Mouse (Mus musculus): ENCODE measurements around the gene Psmb4. TPM values are rescaled to one million over a fixed set of nuclear protein-coding genes. Genes with fewer than 3 reads are reported as not detected.
A peak's percentile ranks its signal among the peaks of the same experiment; 100 is the strongest.

Gene Psmb4
- total and polyA plus RNA-seq, 2 experiments from 2014 or later = 274 to 302 TPM

GRCm38 (mm10) chr3:94839101-94839500, 47.7 kb downstream of the Psmb4 start:
- H3K9ac ChIP-seq (replicated peaks; ENCODE audit: low read depth, low read length) = peak overlapping the region; percentile 93
- no peak for DNase-seq (ENCODE audit: low spot score)
- peak overlapping the region; percentile 96; the same call in 1 of the 2 replicates for H3K27ac ChIP-seq (ENCODE audit: low read depth)
- WGBS = 54% methylated on average over 5 of the region's 5 CpGs
- no peak for TF ChIP-seq EP300 (IDR thresholded peaks at IDR 0.05; ENCODE audit: low read depth)
- TF ChIP-seq CTCF (IDR thresholded peaks at IDR 0.05; ENCODE audit: low read depth) = no peak
- no peaks in the 10 kb centered on the region for H3K36me3 ChIP-seq (replicated peaks; ENCODE audit: control insufficient read depth, insufficient read depth, low read length)
- no peaks in the 10 kb centered on the region for H3K27me3 ChIP-seq (ENCODE audit: control insufficient read depth, insufficient read depth, low read length)
- H3K4me1 ChIP-seq (ENCODE audit: control insufficient read depth, insufficient read depth) = peaks cover 7% of the 10 kb centered on the region
- peak overlapping the region; percentile 77 for H3K4me2 ChIP-seq (ENCODE audit: low read depth, low read length)
- no peaks in the 10 kb centered on the region for H3K9me3 ChIP-seq (replicated peaks; ENCODE audit: control insufficient read depth, low read length)
- ATAC-seq (ENCODE audit: insufficient read depth, low read depth) = no peak
- peak overlapping the region; percentile 74 for H3K4me3 ChIP-seq (ENCODE audit: low read depth, low read length)

DNA sequence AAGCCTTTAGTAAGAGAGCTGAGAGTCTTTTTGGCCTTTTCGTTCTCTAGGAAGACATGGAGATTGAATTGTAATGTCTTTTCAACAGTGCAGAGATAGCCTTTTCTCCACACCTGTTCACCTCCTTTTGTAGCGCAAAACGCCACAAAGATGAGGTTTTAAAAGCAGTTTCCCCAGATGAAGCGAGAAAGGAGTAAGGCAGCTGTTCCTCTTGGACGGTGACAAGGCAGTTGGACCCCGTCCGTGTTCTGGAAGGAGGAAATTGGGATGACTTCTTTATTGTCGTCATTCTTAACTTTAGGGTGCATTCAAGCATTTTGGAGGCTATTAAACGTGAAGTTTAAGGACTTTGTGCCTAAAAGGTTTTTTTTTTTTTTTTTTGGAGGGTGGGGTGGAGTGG, 48.1 kb downstream of the Psmb4 start:
- H3K4me2 ChIP-seq (ENCODE audit: low read depth, low read length) = peak overlapping the region; percentile 77
- H3K27ac ChIP-seq (ENCODE audit: low read depth) = peak overlapping the region; percentile 96
- ATAC-seq (ENCODE audit: insufficient read depth, low read depth) (no peak), DNase-seq (ENCODE audit: low spot score) (no peak)
- peak overlapping the region; percentile 93 for H3K9ac ChIP-seq (replicated peaks; ENCODE audit: low read depth, low read length)
- no peaks in the 10 kb centered on the region for H3K9me3 ChIP-seq (replicated peaks; ENCODE audit: control insufficient read depth, low read length)
- H3K27me3 ChIP-seq (ENCODE audit: control insufficient read depth, insufficient read depth, low read length) = no peaks in the 10 kb centered on the region
- TF ChIP-seq CTCF (IDR thresholded peaks at IDR 0.05; ENCODE audit: low read depth) (no peak), EP300 (IDR thresholded peaks at IDR 0.05; ENCODE audit: low read depth) (no peak)
- peaks cover 7% of the 10 kb centered on the region for H3K4me1 ChIP-seq (ENCODE audit: control insufficient read depth, insufficient read depth)
- H3K36me3 ChIP-seq (replicated peaks; ENCODE audit: control insufficient read depth, insufficient read depth, low read length) = no peaks in the 10 kb centered on the region
- H3K4me3 ChIP-seq (ENCODE audit: low read depth, low read length) = peak overlapping the region; percentile 74
- WGBS = 13% methylated on average over 9 of the region's 9 CpGs

- WGBS = 0% methylated on average over 52 of the region's 62 CpGs
Observed at GRCm38 (mm10) chr3:94837959-94838496, 48.7 kb downstream of the Psmb4 start.

GRCm38 (mm10) chr3:94837183-94837890, 49.4 kb downstream of the Psmb4 start, which contains the start of gene Pogz:
Gene Pogz (plus strand): TSS chr3:94837567.
- Histone ChIP-seq H3K9me3 (replicated peaks; ENCODE audit: control insufficient read depth, low read length) (no peaks in the 10 kb centered on the region), H3K36me3 (replicated peaks; ENCODE audit: control insufficient read depth, insufficient read depth, low read length) (no peaks in the 10 kb centered on the region), H3K9ac (replicated peaks; ENCODE audit: low read depth, low read length) (peak within 1 kb of the TSS; percentile 93), H3K27ac (ENCODE audit: low read depth) (peak within 1 kb of the TSS; percentile 96), H3K27me3 (ENCODE audit: control insufficient read depth, insufficient read depth, low read length) (no peaks in the 10 kb centered on the region), H3K4me2 (ENCODE audit: low read depth, low read length) (peak within 1 kb of the TSS; percentile 77), H3K4me3 (ENCODE audit: low read depth, low read length) (peak within 1 kb of the TSS; percentile 74), H3K4me1 (ENCODE audit: control insufficient read depth, insufficient read depth) (peaks cover 7% of the 10 kb centered on the region)
- DNase-seq (ENCODE audit: low spot score) (peak; percentile 99), ATAC-seq (ENCODE audit: insufficient read depth, low read depth) (peak; percentile 94)
- under 1% methylated on average over 39 of the region's 57 CpGs for WGBS
- TF ChIP-seq EP300 (IDR thresholded peaks at IDR 0.05; ENCODE audit: low read depth) (0 out of 2 replicates have a peak, but pooled peaks have one; percentile 13), CTCF (IDR thresholded peaks at IDR 0.05; ENCODE audit: low read depth) (no peak)

More at GRCm38 (mm10) chr3:94837959-94838496, 48.7 kb downstream of the Psmb4 start:
- Histone ChIP-seq H3K27ac (ENCODE audit: low read depth) (peak overlapping the region; percentile 96), H3K4me1 (ENCODE audit: control insufficient read depth, insufficient read depth) (peaks cover 7% of the 10 kb centered on the region), H3K4me2 (ENCODE audit: low read depth, low read length) (peak overlapping the region; percentile 77), H3K27me3 (ENCODE audit: control insufficient read depth, insufficient read depth, low read length) (no peaks in the 10 kb centered on the region), H3K4me3 (ENCODE audit: low read depth, low read length) (peak overlapping the region; percentile 74), H3K36me3 (replicated peaks; ENCODE audit: control insufficient read depth, insufficient read depth, low read length) (no peaks in the 10 kb centered on the region), H3K9me3 (replicated peaks; ENCODE audit: control insufficient read depth, low read length) (no peaks in the 10 kb centered on the region), H3K9ac (replicated peaks; ENCODE audit: low read depth, low read length) (peak overlapping the region; percentile 93)
- TF ChIP-seq EP300 (IDR thresholded peaks at IDR 0.05; ENCODE audit: low read depth) (no peak; the same call in 1 of the 2 replicates), CTCF (IDR thresholded peaks at IDR 0.05; ENCODE audit: low read depth) (no peak)
- DNase-seq (ENCODE audit: low spot score) (peak; percentile 76), ATAC-seq (ENCODE audit: insufficient read depth, low read depth) (peak; percentile 73)

DNA sequence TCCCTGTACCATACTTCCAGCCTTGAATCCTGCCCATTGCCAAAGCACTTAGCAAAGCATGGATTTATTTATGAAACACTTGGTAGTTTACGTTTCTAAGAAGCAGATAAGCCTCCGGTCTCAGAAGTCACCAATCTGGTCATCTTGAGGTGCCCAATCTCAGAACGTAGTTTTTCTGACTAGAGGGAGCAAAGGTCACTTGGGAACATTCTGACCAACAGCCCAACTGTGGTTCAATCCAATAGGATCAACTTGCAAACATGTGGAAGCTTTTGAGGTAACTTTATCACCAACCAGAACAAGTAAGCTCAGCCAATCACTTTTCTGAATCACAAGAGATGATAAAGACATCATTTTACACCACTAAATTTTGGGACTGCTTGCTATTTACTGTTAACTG, 51.4 kb downstream of the Psmb4 start:
- ATAC-seq (ENCODE audit: insufficient read depth, low read depth) (no peak), DNase-seq (ENCODE audit: low spot score) (no peak)
- no peaks in the 10 kb centered on the region for H3K36me3 ChIP-seq (replicated peaks; ENCODE audit: control insufficient read depth, insufficient read depth, low read length)
- 55% methylated on average over 3 of the region's 3 CpGs for WGBS
- H3K4me3 ChIP-seq (ENCODE audit: low read depth, low read length) = no peak overlapping the region
- H3K27me3 ChIP-seq (ENCODE audit: control insufficient read depth, insufficient read depth, low read length) = no peaks in the 10 kb centered on the region
- no peaks in the 10 kb centered on the region for H3K9me3 ChIP-seq (replicated peaks; ENCODE audit: control insufficient read depth, low read length)
- H3K4me2 ChIP-seq (ENCODE audit: low read depth, low read length) = no peak overlapping the region
- TF ChIP-seq CTCF (IDR thresholded peaks at IDR 0.05; ENCODE audit: low read depth) (no peak), EP300 (IDR thresholded peaks at IDR 0.05; ENCODE audit: low read depth) (no peak)
- no peak overlapping the region for H3K27ac ChIP-seq (ENCODE audit: low read depth)
- no peak overlapping the region for H3K9ac ChIP-seq (replicated peaks; ENCODE audit: low read depth, low read length)
- H3K4me1 ChIP-seq (ENCODE audit: control insufficient read depth, insufficient read depth) = peaks cover 7% of the 10 kb centered on the region

Other genes with a start within 250 kb of the Psmb4 start
- not detected in 2 replicates for gene Gm10972, start 243.8 kb downstream of the Psmb4 start, total RNA-seq (2014; rRNA removed; ENCODE audit: low replicate concordance)
- gene Gm10972, start 243.8 kb downstream of the Psmb4 start, polyA plus RNA-seq (2015; fragmentation: Nextera tagmentation; extraction: Ambion mirVana) = not detected in 2 replicates
- gene Tuft1, start 228.1 kb downstream of the Psmb4 start, total RNA-seq (2014; rRNA removed; ENCODE audit: low replicate concordance) = 12.9 and 29.0 TPM in 2 replicates
- gene Tuft1, start 228.1 kb downstream of the Psmb4 start, polyA plus RNA-seq (2015; fragmentation: Nextera tagmentation; extraction: Ambion mirVana) = 3.1 and 4.8 TPM in 2 replicates
- gene Selenbp2, start 193.4 kb downstream of the Psmb4 start, total RNA-seq (2014; rRNA removed; ENCODE audit: low replicate concordance) = 10.7 and 42.5 TPM in 2 replicates
- gene Selenbp2, start 193.4 kb downstream of the Psmb4 start, polyA plus RNA-seq (2015; fragmentation: Nextera tagmentation; extraction: Ambion mirVana) = 3.7 and 4.6 TPM in 2 replicates
- gene Cgn, start 100.5 kb downstream of the Psmb4 start, total RNA-seq (2014; rRNA removed; ENCODE audit: low replicate concordance) = 0.04 and 0.89 TPM in 2 replicates
- 0.51 and 0.73 TPM in 2 replicates for gene Cgn, start 100.5 kb downstream of the Psmb4 start, polyA plus RNA-seq (2015; fragmentation: Nextera tagmentation; extraction: Ambion mirVana)
- 19.9 and 22.3 TPM in 2 replicates for gene Pogz, start 49.4 kb downstream of the Psmb4 start, total RNA-seq (2014; rRNA removed; ENCODE audit: low replicate concordance)
- gene Pogz, start 49.4 kb downstream of the Psmb4 start, polyA plus RNA-seq (2015; fragmentation: Nextera tagmentation; extraction: Ambion mirVana) = 5.8 TPM in 2 replicates
- gene Selenbp1, start 46.1 kb upstream of the Psmb4 start, total RNA-seq (2014; rRNA removed; ENCODE audit: low replicate concordance) = 183 and 212 TPM in 2 replicates
- gene Selenbp1, start 46.1 kb upstream of the Psmb4 start, polyA plus RNA-seq (2015; fragmentation: Nextera tagmentation; extraction: Ambion mirVana) = 101 and 112 TPM in 2 replicates
- 3.9 and 8.6 TPM in 2 replicates for gene Rfx5, start 67.1 kb upstream of the Psmb4 start, total RNA-seq (2014; rRNA removed; ENCODE audit: low replicate concordance)
- gene Rfx5, start 67.1 kb upstream of the Psmb4 start, polyA plus RNA-seq (2015; fragmentation: Nextera tagmentation; extraction: Ambion mirVana) = 2.3 and 2.7 TPM in 2 replicates
- gene Pi4kb, start 87.8 kb upstream of the Psmb4 start, total RNA-seq (2014; rRNA removed; ENCODE audit: low replicate concordance) = 44.4 and 47.2 TPM in 2 replicates
- 12.6 and 13.7 TPM in 2 replicates for gene Pi4kb, start 87.8 kb upstream of the Psmb4 start, polyA plus RNA-seq (2015; fragmentation: Nextera tagmentation; extraction: Ambion mirVana)
- 15.0 and 28.5 TPM in 2 replicates for gene Zfp687, start 128.5 kb upstream of the Psmb4 start, total RNA-seq (2014; rRNA removed; ENCODE audit: low replicate concordance)
- 8.1 and 8.3 TPM in 2 replicates for gene Zfp687, start 128.5 kb upstream of the Psmb4 start, polyA plus RNA-seq (2015; fragmentation: Nextera tagmentation; extraction: Ambion mirVana)
- 190 and 210 TPM in 2 replicates for gene Psmd4, start 155.7 kb upstream of the Psmb4 start, total RNA-seq (2014; rRNA removed; ENCODE audit: low replicate concordance)
- 205 and 208 TPM in 2 replicates for gene Psmd4, start 155.7 kb upstream of the Psmb4 start, polyA plus RNA-seq (2015; fragmentation: Nextera tagmentation; extraction: Ambion mirVana)
- 36.6 and 50.5 TPM in 2 replicates for gene Pip5k1a, start 220.0 kb upstream of the Psmb4 start, total RNA-seq (2014; rRNA removed; ENCODE audit: low replicate concordance)
- gene Pip5k1a, start 220.0 kb upstream of the Psmb4 start, polyA plus RNA-seq (2015; fragmentation: Nextera tagmentation; extraction: Ambion mirVana) = 13.8 and 14.5 TPM in 2 replicates
- 54.9 and 69.3 TPM in 2 replicates for gene Vps72, start 224.1 kb upstream of the Psmb4 start, total RNA-seq (2014; rRNA removed; ENCODE audit: low replicate concordance)
- 60.8 and 66.9 TPM in 2 replicates for gene Vps72, start 224.1 kb upstream of the Psmb4 start, polyA plus RNA-seq (2015; fragmentation: Nextera tagmentation; extraction: Ambion mirVana)
- gene Tmod4, start 237.5 kb upstream of the Psmb4 start, total RNA-seq (2014; rRNA removed; ENCODE audit: low replicate concordance) = 1.2 and 14.3 TPM in 2 replicates
- 2.7 and 2.9 TPM in 2 replicates for gene Tmod4, start 237.5 kb upstream of the Psmb4 start, polyA plus RNA-seq (2015; fragmentation: Nextera tagmentation; extraction: Ambion mirVana)
- gene Scnm1, start 247.1 kb upstream of the Psmb4 start, total RNA-seq (2014; rRNA removed; ENCODE audit: low replicate concordance) = 16.7 and 38.2 TPM in 2 replicates
- gene Scnm1, start 247.1 kb upstream of the Psmb4 start, polyA plus RNA-seq (2015; fragmentation: Nextera tagmentation; extraction: Ambion mirVana) = 57.6 and 57.7 TPM in 2 replicates
- 6.1 and 7.1 TPM in 2 replicates for gene Lysmd1, start 247.1 kb upstream of the Psmb4 start, total RNA-seq (2014; rRNA removed; ENCODE audit: low replicate concordance)
- 8.7 and 10.4 TPM in 2 replicates for gene Lysmd1, start 247.1 kb upstream of the Psmb4 start, polyA plus RNA-seq (2015; fragmentation: Nextera tagmentation; extraction: Ambion mirVana)

All from heart, postnatal 0 days (tissue).